Mouse (Mus musculus) hindbrain, embryonic 11.5 days (tissue): ENCODE results near the gene Gamt. TPM values are rescaled to one million over a fixed set of nuclear protein-coding genes. Genes with fewer than 3 reads are reported as not detected.
"Not testable (repeated sequence)": the region's sequence is repeated elsewhere in the genome, so short reads cannot be mapped to it uniquely, and the experiment has no call there.

Source experiments
- ATAC-seq: fragments of 200-750 bp; cut with Nextera tagmentation; 2 replicates; pipeline ENCODE4 v1.8.0; 2017; ENCODE audit warnings: mild to moderate bottlenecking, moderate TSS enrichment, moderate library complexity; ENCODE audit not compliant: low FRiP score
- DNase-seq: peaks from one replicate; pipeline ENCODE4 v3.0.0-alpha.2; 2015; ENCODE audit warnings: low spot score
- H3K27ac ChIP-seq: fragments of 300-500 bp; sonication (generic); 2 replicates; pipeline ENCODE4 v1.5.1; 2014; ENCODE audit warnings: mild to moderate bottlenecking, low read depth, low read length
- H3K27me3 ChIP-seq: fragments of 300-500 bp; sonication (generic); 2 replicates; pipeline ENCODE4 v1.6.1; 2014; ENCODE audit warnings: mild to moderate bottlenecking, low read length, moderate library complexity, mixed read lengths; ENCODE audit not compliant: control insufficient read depth, insufficient read depth
- H3K36me3 ChIP-seq: fragments of 300-500 bp; sonication (generic); 2 replicates; pipeline ENCODE4 v1.6.1; 2014; ENCODE audit warnings: mild to moderate bottlenecking, low read length, moderate library complexity, mixed read lengths; ENCODE audit not compliant: control insufficient read depth, insufficient read depth
- H3K4me1 ChIP-seq: fragments of 300-500 bp; sonication (generic); replicated peaks from 2 replicates; pipeline ENCODE4 v1.6.1; 2014; ENCODE audit warnings: low read length, mixed read lengths; ENCODE audit not compliant: control insufficient read depth, insufficient read depth
- H3K4me2 ChIP-seq: fragments of 300-500 bp; sonication (generic); replicated peaks from 2 replicates; pipeline ENCODE4 v1.6.1; 2014; ENCODE audit warnings: mild to moderate bottlenecking, low read depth, low read length
- H3K4me3 ChIP-seq: fragments of 300-500 bp; sonication (generic); 2 replicates; pipeline ENCODE4 v1.5.1; 2014; ENCODE audit warnings: low read depth, low read length
- H3K9ac ChIP-seq: fragments of 300-500 bp; sonication (generic); 2 replicates; pipeline ENCODE4 v1.6.1; 2014; ENCODE audit warnings: low read depth, low read length
- H3K9me3 ChIP-seq: fragments of 300-500 bp; sonication (generic); 2 replicates; pipeline ENCODE4 v1.6.1; 2016; ENCODE audit warnings: low read length; ENCODE audit not compliant: control insufficient read depth
- WGBS: fragments of 180-500 bp; shearing (Covaris S2); extraction: QIAGEN DNeasy Blood & Tissue Kit; methylation state at CpG from one replicate; pipeline ENCODE4 v1.1.7; 2014; 5-methylcytosine and 5-hydroxymethylcytosine counted together
- polyA plus RNA-seq: library from polyadenylated mRNA; unstranded; fragments of >200 nt; fragmentation: Nextera tagmentation; extraction: Ambion mirVana; gene quantifications from 2 replicates; pipeline ENCODE4 v1.2.1, GENCODE M21; 2014

The Gamt gene
- polyA plus RNA-seq, 1 experiment from 2014 or later = 30.4 TPM

DNA sequence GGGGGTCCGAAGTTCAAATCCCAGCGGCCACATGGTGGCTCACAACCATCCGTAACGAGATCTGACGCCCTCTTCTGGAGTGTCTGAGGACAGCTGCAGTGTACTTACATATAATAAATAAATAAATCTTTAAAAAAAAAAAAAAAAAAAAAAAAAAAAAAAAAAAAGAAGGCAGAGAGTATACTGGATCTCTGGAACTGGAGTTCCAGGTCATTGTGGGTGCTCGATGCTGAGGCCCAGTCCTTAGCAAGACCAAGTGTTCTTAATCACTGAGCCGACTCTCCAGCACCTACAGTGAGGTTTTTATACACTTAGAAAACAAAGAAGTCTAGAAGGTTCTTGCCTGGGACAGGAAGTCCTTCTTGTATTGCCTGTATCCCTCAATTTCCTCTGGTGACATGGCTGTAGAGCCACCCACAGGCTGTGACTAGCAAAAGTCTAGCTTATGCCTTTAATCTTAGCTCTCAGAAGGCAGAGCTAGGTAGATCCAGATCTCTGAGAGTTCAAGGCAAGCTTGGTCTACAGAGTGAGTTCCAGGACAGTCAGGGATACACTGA is 49.2 kb downstream of the Gamt start:
- 76% methylated on average over 7 of the region's 7 CpGs for WGBS
- not testable (repeated sequence) for H3K36me3 ChIP-seq, H3K9ac ChIP-seq, H3K4me3 ChIP-seq, H3K9me3 ChIP-seq, DNase-seq, H3K27ac ChIP-seq, H3K27me3 ChIP-seq, ATAC-seq, H3K4me2 ChIP-seq
- peaks cover 12% of the 10 kb centered on the region; the same call in 1 of the 2 replicates for H3K4me1 ChIP-seq

DNA sequence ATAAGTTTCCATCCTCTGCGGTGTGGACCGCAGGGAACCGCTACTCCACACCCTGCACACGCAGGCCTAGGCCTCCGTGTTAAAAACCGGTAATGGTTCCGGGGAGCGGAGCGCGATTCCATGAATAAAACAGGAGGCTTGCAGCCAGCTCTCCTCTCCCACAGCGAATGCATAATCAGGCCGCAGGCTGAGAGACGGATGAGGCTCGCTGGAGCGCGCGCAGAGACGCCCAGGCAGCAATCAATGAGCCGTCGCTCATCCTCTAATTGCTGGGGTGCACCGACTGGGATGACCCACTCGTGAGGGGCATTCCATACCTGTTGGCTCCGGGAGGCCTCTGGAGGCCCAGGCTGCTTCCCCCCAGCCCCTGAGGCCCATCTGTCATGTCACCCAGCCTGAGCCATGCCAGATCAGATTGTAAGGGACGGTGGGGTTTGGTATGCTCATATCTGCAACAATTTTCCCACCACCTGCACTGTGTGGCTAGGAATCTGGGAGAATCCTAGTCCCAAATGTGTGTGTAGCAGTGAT is 51.9 kb downstream of the Gamt start:
- peak overlapping the region; percentile 32 for H3K4me2 ChIP-seq
- peak; percentile 67 for ATAC-seq
- H3K36me3 ChIP-seq = no peaks in the 10 kb centered on the region
- peaks cover 9% of the 10 kb centered on the region; the same call in 1 of the 2 replicates for H3K4me1 ChIP-seq
- peak overlapping the region; percentile 19; the same call in 1 of the 2 replicates for H3K27ac ChIP-seq
- no peak overlapping the region; the same call in 1 of the 2 replicates for H3K4me3 ChIP-seq
- 4% methylated on average over 24 of the region's 24 CpGs for WGBS
- no peaks in the 10 kb centered on the region for H3K9me3 ChIP-seq
- peak; percentile 67 for DNase-seq
- H3K27me3 ChIP-seq = no peaks in the 10 kb centered on the region
- no peak overlapping the region for H3K9ac ChIP-seq

DNA sequence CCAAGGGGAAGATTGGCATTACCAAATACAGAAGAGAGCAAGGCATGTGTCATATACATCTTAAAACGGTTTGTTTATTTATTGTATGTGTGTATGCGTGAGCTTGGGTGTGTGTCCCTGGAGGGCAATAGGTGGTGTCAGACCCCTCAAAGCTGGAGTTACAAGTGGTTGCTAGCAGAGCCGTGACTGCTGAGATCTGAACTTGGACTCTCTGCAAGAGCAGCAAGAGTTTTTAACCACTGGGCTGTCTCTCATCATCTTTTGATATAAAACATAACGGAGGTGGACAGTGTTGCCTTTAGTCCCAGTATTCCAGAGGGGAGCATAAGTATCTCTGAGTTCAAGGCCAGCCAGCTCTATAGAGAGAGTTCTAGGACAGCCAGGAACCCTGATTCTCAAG is 52.6 kb downstream of the Gamt start:
- Histone ChIP-seq H3K9ac (no peak overlapping the region), H3K4me3 (no peak overlapping the region), H3K27ac (0 out of 2 replicates have a peak overlapping the region, but pooled peaks have one; percentile 19), H3K4me2 (no peak overlapping the region), H3K36me3 (no peaks in the 10 kb centered on the region), H3K9me3 (no peaks in the 10 kb centered on the region), H3K4me1 (peaks cover 11% of the 10 kb centered on the region; the same call in 1 of the 2 replicates), H3K27me3 (no peaks in the 10 kb centered on the region)
- 68% methylated on average over 4 of the region's 4 CpGs for WGBS
- ATAC-seq = no peak
- DNase-seq = no peak

Other genes with a start within 250 kb of the Gamt start
- gene Arhgap45, start 244.4 kb downstream of the Gamt start, polyA plus RNA-seq = 4.1 and 4.3 TPM in 2 replicates
- 215 and 222 TPM in 2 replicates for gene Polr2e, start 221.2 kb downstream of the Gamt start, polyA plus RNA-seq
- gene Gpx4, start 213.8 kb downstream of the Gamt start, polyA plus RNA-seq = 543 and 552 TPM in 2 replicates
- gene Sbno2, start 155.4 kb downstream of the Gamt start, polyA plus RNA-seq = 8.0 and 9.5 TPM in 2 replicates
- gene Stk11, start 145.2 kb downstream of the Gamt start, polyA plus RNA-seq = 21.3 and 26.8 TPM in 2 replicates
- gene Atp5d, start 122.4 kb downstream of the Gamt start, polyA plus RNA-seq = 364 and 371 TPM in 2 replicates
- gene Cbarp, start 120.2 kb downstream of the Gamt start, polyA plus RNA-seq = 15.1 and 16.7 TPM in 2 replicates
- 66.7 and 67.1 TPM in 2 replicates for gene Midn, start 112.7 kb downstream of the Gamt start, polyA plus RNA-seq
- gene Cirbp, start 95.0 kb downstream of the Gamt start, polyA plus RNA-seq = 83.4 and 90.4 TPM in 2 replicates
- gene 1600002K03Rik, start 88.1 kb downstream of the Gamt start, polyA plus RNA-seq = 7.6 and 9.4 TPM in 2 replicates
- gene Efna2, start 81.5 kb downstream of the Gamt start, polyA plus RNA-seq = 24.8 and 34.2 TPM in 2 replicates
- gene Mum1, start 34.6 kb downstream of the Gamt start, polyA plus RNA-seq = 49.4 and 57.3 TPM in 2 replicates
- gene Ndufs7, start 11.9 kb downstream of the Gamt start, polyA plus RNA-seq = 242 and 245 TPM in 2 replicates
- 46.8 and 47.3 TPM in 2 replicates for gene Dazap1, start 474 bp upstream of the Gamt start, polyA plus RNA-seq
- 798 TPM in 2 replicates for gene Rps15, start 31.4 kb upstream of the Gamt start, polyA plus RNA-seq
- 74.4 and 101 TPM in 2 replicates for gene Apc2, start 35.0 kb upstream of the Gamt start, polyA plus RNA-seq
- gene 2310011J03Rik, start 59.5 kb upstream of the Gamt start, polyA plus RNA-seq = 32.9 and 34.9 TPM in 2 replicates
- 1.1 and 1.8 TPM in 2 replicates for gene Pcsk4, start 68.5 kb upstream of the Gamt start, polyA plus RNA-seq
- gene Reep6, start 68.9 kb upstream of the Gamt start, polyA plus RNA-seq = 3.7 and 3.8 TPM in 2 replicates
- gene Adamtsl5, start 87.4 kb upstream of the Gamt start, polyA plus RNA-seq = 0.54 and 0.70 TPM in 2 replicates
- gene Plk5, start 95.4 kb upstream of the Gamt start, polyA plus RNA-seq = 0.11 and 0.14 TPM in 2 replicates
- 13.4 and 14.7 TPM in 2 replicates for gene Mex3d, start 126.6 kb upstream of the Gamt start, polyA plus RNA-seq
- gene Mbd3, start 138.5 kb upstream of the Gamt start, polyA plus RNA-seq = 227 and 240 TPM in 2 replicates
- 466 and 480 TPM in 2 replicates for gene Uqcr11, start 145.8 kb upstream of the Gamt start, polyA plus RNA-seq
- 110 and 130 TPM in 2 replicates for gene Tcf3, start 172.6 kb upstream of the Gamt start, polyA plus RNA-seq
- 2.1 and 3.5 TPM in 2 replicates for gene Onecut3, start 233.8 kb upstream of the Gamt start, polyA plus RNA-seq